Mouse (Mus musculus): ENCODE measurements around the gene Rabl2.

- TF ChIP-seq POLR2A (IDR thresholded peaks at IDR 0.05; ENCODE audit: control insufficient read depth, low read depth, low read length), result no peak
- TF ChIP-seq CTCF (IDR thresholded peaks at IDR 0.05; ENCODE audit: control insufficient read depth, insufficient read depth, insufficient replicate concordance, low read depth, low read length), result no peak
Measured at GRCm38 (mm10) chr15:89547824-89548601, 43.7 kb downstream of the Rabl2 start.
